Mouse (Mus musculus) thymus, postnatal 10 days (tissue): Measurements from ENCODE around the gene Aen.

Experiments used
- DNase-seq, 2 experiments: peaks; one replicate each; pipeline ENCODE4 v3.0.0; 2021; ENCODE audit warnings: low spot score in 2 of 2

Aen gene

GRCm38 (mm10) chr7:78938957-78939602, 43.4 kb downstream of the Aen start:
- DNase-seq = no peak

GRCm38 (mm10) chr7:78940971-78941370, 45.3 kb downstream of the Aen start:
- DNase-seq = no peak

GRCm38 (mm10) chr7:78942544-78942943, 46.9 kb downstream of the Aen start:
- DNase-seq = no peak

- DNase-seq = no peak
These were observed 58.4 kb downstream of the Aen start for GRCm38 (mm10) chr7:78953886-78954572.

- no peak for DNase-seq
These were observed 59.0 kb downstream of the Aen start for GRCm38 (mm10) chr7:78954619-78955018.

GRCm38 (mm10) chr7:78955086-78955485, 59.4 kb downstream of the Aen start:
- DNase-seq = no peak

GRCm38 (mm10) chr7:78958499-78959073, 62.9 kb downstream of the Aen start:
- DNase-seq = no peak
